Mouse (Mus musculus) adrenal gland, postnatal 36 days (tissue): ENCODE data around the gene Dnase2a. TPM values are rescaled to one million over a fixed set of nuclear protein-coding genes. Genes with fewer than 3 reads are reported as not detected.

Experiments used
- DNase-seq, 2 experiments: peaks; one replicate each; pipeline ENCODE4 v3.0.0; 2021; ENCODE audit warnings: mixed read lengths in 1 of 2
- long read RNA-seq, 2 experiments: library from polyadenylated mRNA; stranded (forward); transcript quantifications; one replicate each; pipeline ENCODE4 v2.0.0; 2021; ENCODE audit warnings: borderline sequencing depth in 2 of 2
- total RNA-seq, 2 experiments: library from RNA; stranded (reverse); gene quantifications; 2 replicates each; pipeline ENCODE4 v1.2.3; 2021

The Dnase2a gene
- total RNA-seq, result 10 to 100 TPM in 1 of 2 experiments, 1 to 10 TPM in 1; 9.5 to 10.3 TPM
- long read RNA-seq, experiment 1, partial matches to known transcripts, result 0 of 7 reads
- long read RNA-seq, experiment 1, other reads (novel, unspliced or antisense), result 3 of 7 reads
- long read RNA-seq, experiment 2, partial matches to known transcripts, result 0 of 7 reads
- long read RNA-seq, experiment 2, other reads (novel, unspliced or antisense), result 5 of 7 reads

GRCm38 (mm10) chr8:84908421-84909161, at the start of gene Dnase2a:
Dnase2a (plus strand) TSS chr8:84908560.
- peak; percentile 97 to 99 for DNase-seq

GRCm38 (mm10) chr8:84871376-84872308, 36.7 kb upstream of the Dnase2a start, which contains the start of gene Syce2:
Syce2 (plus strand) TSS chr8:84872111.
- DNase-seq, result peak; percentile 89 to 94

- peak; percentile 50 to 60 for DNase-seq
These were observed 35.9 kb upstream of the Dnase2a start for GRCm38 (mm10) chr8:84872309-84872965.

GRCm38 (mm10) chr8:84873016-84873415, 35.3 kb upstream of the Dnase2a start:
- no peak for DNase-seq

GRCm38 (mm10) chr8:84874339-84874738, 34.0 kb upstream of the Dnase2a start:
- DNase-seq, result no peak

DNA sequence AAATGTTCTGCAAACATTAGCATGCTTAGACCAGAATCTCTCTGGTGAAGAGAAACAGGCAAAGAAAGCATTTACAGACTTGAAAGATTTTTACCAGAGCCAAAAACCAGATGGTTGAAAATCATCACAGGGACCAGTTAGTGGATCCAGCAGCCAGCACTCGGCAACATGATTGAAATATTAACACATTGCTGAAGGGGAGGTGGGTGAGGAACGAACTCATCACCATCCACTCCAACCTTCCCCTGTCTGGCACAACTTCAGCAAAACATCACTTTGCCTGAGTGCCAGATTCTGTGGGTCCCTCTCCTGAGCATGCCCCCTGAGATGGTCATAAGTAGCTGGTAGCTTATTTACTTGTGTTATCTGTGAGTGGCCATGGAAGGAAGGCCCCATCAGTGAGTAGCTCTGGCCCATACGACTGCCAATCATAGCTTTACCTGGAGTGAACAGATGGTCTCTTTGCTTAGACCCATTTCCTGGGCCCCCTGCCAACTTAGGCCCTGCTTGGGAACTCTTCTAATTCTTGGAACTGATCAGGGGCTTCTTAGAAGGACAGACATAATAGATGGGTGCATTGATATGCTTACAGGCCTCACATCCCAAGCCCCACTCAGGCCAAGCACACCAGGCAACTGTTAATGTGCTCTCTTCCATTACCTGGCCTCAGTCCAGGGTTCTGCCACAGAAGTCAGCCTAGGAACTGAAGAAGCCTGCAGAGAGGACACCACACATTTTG, 30.9 kb upstream of the Dnase2a start:
- no peak for DNase-seq

- DNase-seq, result no peak
These were observed 29.4 kb upstream of the Dnase2a start for GRCm38 (mm10) chr8:84878915-84879314.

- DNase-seq, result no peak
These were observed 23.6 kb upstream of the Dnase2a start for GRCm38 (mm10) chr8:84884728-84885127.

DNA sequence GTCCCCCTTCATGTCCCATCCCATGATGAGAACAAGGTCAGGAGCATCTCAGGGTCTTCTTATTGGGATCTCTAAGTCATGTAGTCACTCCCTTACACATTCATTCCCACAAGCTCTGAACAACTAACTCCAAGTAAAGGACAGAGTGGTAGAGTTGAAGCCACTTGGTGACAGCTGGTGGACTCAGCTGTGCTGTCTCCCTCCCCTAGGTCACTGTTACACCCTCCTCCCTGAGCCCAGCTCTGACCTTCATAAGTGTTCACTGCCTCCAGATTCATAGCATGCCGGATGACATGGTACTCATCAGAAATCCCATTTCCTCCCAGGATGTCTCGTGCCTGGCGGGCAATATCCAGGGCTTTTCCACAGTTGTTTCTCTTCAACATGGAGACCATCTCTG, 20.1 kb upstream of the Dnase2a start:
- no peak for DNase-seq

- DNase-seq, result no peak
These were observed 19.2 kb upstream of the Dnase2a start for GRCm38 (mm10) chr8:84889141-84889540.

DNA sequence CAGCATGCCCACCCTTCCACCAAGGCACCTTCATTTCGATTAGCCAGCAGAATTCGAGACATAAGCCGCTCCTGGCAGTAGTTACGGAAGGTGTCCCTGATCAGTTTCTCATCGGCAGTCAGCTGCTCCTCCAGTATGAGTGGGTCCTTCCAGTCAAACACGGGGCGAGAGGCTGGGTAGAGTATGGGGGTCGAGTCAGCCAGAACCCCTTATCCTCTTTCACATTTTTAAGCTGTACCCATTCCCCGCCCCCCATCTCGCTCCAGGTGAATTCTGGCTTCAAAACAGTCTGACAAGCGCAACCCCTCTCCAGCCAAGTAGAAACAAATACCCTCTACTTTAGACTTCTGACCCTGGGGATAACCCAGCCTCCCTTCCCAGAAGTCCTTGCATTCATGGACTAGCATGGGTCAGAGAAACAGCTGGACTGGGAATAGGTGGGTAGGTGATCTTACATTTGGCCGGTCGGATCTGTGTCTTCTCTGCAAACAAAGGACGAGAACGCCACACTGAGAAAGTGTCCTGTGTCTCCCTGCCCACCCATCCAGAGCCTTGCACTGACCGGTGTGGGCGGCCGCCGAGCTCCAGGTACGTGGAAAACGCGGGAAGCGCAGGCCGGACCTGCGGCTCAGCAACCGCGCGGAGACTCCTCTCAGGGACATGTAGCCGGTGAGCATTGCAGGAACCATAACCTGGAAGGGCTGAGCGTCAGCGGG, 15.2 kb upstream of the Dnase2a start:
- DNase-seq, result no peak

DNA sequence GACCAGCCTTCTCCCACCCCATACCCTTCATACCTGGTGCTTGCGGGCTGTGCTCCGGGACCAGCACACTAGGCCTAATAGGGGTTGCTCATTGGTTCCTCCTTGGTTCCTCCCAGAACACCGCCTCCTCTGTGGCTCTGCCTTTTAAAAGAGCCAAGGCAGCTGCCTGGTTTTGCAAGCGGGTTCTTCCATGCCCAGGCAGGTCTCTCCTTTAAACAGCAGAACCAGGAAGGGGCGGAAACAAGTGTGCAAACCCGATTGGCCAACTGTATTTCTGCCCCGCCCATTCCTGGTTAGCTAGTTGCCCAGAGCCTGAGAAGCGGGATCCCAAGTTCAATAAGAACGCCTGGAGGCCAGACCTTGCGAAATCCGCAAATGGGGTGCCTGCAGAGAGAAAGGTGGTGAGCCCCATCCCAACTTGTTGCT, 14.6 kb upstream of the Dnase2a start, which contains the start of gene Gcdh:
Gene Gcdh (minus strand): TSS at position 213 of the 426 bp plus-strand sequence.
- peak; percentile 92 to 93 for DNase-seq

DNA sequence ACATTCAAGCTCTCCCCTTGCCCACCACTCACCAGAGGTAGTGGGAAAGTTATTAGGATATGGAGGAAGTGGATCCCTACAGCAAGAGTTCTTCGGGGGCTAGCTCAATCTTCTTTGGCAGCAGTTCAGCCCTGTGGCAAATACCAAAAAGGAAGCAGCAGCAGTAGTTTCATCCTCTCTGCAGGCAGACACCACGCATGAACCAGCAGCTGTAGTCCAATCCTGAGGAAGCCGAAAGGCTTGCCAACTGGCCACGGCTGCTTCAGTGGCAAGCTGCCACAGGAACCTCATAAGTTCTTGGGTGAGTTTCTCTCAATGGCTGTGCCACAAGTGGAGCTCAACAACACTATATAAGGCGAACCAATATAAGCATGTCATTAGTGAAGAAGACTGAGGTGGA, 12.4 kb upstream of the Dnase2a start:
- no peak for DNase-seq

- DNase-seq, result no peak
These were observed 7.3 kb upstream of the Dnase2a start for GRCm38 (mm10) chr8:84901071-84901470.

DNA sequence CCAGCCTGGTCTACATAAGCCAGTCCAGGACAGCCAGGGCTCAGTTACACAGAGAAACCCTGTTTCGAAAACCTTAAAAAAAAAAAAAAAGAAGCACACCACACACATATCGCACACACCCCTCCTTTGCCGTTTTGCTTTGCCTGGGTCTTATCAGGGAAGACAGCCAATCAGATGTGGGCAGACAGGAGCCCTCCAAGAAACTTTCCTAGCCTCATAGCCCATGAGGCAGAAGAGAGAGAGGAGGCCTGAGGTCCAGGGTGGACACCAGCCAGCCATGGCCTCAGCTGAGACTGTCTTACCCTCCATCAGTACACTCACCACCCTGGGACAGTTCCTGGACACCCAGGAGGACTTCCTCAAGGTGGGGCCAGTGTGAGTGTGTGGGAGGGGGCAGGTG, 6.6 kb upstream of the Dnase2a start, which contains the start of gene Klf1:
Gene Klf1 (plus strand): TSS at position 177 of the 400 bp plus-strand sequence.
- no peak for DNase-seq

DNA sequence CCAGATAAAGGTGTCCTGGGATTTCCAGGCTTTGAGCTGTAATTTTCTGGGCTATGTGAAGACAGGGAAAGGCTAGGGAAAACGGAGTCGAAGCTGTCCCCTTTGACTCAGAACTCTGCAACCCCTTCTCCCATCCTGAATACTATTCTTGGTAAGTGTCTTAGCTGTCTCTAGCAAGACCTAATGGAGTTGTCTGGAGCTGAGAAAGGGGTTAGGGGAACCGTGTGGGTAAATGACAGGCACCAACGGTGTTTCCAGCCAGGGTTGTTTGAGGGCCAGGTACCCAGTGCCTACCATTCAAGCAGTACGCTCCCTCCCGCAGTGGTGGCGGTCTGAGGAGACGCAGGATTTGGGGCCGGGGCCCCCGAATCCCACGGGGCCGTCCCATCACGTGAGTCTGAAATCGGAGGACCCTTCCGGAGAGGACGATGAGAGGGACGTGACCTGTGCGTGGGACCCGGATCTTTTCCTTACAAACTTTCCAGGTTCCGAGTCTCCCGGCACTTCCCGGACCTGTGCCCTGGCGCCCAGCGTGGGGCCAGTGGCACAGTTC, 5.9 kb upstream of the Dnase2a start:
- DNase-seq, result no peak

DNA sequence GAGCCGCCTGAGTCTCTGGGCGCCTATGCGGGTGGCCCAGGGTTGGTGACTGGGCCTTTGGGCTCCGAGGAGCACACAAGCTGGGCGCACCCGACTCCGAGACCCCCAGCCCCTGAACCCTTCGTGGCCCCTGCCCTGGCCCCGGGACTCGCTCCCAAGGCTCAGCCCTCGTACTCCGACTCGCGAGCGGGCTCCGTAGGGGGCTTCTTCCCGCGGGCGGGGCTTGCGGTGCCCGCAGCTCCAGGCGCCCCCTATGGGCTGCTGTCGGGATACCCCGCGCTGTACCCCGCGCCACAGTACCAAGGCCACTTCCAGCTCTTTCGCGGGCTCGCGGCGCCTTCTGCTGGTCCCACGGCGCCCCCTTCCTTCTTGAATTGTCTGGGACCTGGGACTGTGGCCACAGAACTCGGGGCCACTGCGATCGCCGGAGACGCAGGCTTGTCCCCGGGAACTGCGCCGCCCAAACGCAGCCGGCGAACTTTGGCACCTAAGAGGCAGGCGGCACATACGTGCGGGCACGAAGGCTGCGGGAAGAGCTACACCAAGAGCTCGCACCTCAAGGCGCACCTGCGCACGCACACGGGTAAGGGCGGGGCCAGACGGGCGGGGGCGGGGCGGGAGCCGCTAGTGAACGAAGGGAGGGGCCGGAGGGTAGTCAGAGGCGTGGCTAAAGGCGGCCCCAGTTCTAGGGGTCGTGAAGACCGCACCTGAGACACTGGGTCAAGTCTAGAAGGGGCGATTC, 5.3 kb upstream of the Dnase2a start:
- DNase-seq, result peak; percentile 93 to 96

DNA sequence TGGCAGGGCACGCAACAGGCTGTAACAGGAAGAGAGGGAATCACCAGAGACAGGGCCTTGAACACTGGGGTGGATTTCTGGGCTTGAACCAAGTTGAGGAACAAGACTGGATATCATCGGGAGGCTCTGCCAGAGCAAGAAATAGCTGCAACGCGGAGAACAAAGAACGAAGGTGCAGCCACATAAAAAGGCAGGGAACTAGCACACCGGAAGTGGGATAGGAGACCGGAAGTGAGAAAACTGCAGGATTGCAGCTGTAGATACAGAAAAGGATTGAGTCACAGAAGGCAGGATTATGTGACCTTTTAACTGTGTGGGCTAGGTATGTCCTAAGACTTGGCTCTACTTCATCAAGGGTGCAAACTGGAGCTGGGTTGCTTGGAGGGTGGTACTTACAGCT, 4.0 kb upstream of the Dnase2a start:
- DNase-seq, result no peak

DNA sequence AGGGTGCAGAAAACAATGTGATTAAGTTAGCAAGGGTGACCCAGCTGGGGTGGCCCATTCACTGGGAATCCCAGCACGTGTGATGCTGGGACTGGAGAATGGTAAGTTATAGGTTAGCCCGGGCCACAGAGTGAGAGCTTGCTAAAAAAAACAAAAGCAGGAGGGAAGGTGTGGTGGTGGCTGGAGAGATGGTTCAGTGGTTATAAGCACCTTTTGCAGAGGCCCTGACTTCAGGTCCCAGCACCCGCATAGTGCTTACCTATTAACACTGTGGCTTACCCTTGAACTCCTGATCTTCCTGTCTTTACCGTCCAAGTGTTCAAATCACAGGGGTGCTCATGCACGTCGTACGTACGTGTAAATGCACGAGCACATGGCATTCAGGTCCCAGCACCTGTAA, 1.3 kb upstream of the Dnase2a start:
- no peak for DNase-seq
